Mouse (Mus musculus): ENCODE results near the gene Cpa3. TPM values are rescaled to one million over a fixed set of nuclear protein-coding genes. Genes with fewer than 3 reads are reported as not detected.

The Cpa3 gene
- polyA plus RNA-seq, 1 experiment from 2014 or later = 0.14 TPM

GRCm38 (mm10) chr3:20229027-20229426 is 13.0 kb downstream of the Cpa3 start:
- H3K9me3 ChIP-seq (ENCODE audit: control insufficient read depth, low read length) = no peaks in the 10 kb centered on the region
- H3K9ac ChIP-seq (replicated peaks; ENCODE audit: low read length) = no peak overlapping the region
- DNase-seq = no peak
- no peaks in the 10 kb centered on the region for H3K27me3 ChIP-seq (ENCODE audit: control insufficient read depth, insufficient read depth, low read length)
- no peak overlapping the region for H3K4me2 ChIP-seq (ENCODE audit: low read length)
- no peaks in the 10 kb centered on the region for H3K36me3 ChIP-seq (ENCODE audit: control insufficient read depth, insufficient read depth, low read length)
- no peaks in the 10 kb centered on the region for H3K4me1 ChIP-seq (ENCODE audit: control insufficient read depth, insufficient read depth, low read length)
- ATAC-seq (ENCODE audit: low FRiP score, low TSS enrichment) = no peak
- 89% methylated on average over 1 of the region's 1 CpGs for WGBS
- H3K27ac ChIP-seq (replicated peaks; ENCODE audit: low read depth, low read length) = no peak overlapping the region
- no peak overlapping the region for H3K4me3 ChIP-seq (replicated peaks; ENCODE audit: low read depth, low read length)

DNA sequence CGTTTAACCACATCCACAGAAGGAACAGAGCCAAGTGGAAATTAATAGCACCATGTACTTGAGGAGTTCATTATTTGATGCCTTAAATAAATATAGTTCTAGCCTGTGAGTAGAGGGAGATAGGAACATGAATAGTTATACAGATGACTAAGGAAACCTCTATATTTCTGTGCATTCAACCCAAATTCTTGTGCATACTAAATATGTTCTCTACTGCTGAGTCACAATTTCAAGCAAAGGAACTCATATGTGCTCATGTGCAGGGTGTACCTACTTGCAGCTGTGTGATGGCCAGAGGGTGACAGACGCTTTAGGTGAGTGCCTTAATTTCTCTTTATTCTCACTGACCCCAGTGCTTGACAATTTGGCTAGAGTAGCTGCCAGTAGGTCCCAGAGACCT is 16.6 kb downstream of the Cpa3 start:
- no peaks in the 10 kb centered on the region for H3K9me3 ChIP-seq (ENCODE audit: control insufficient read depth, low read length)
- H3K4me2 ChIP-seq (ENCODE audit: low read length) = no peak overlapping the region
- ATAC-seq (ENCODE audit: low FRiP score, low TSS enrichment) (no peak), DNase-seq (no peak)
- no peaks in the 10 kb centered on the region for H3K36me3 ChIP-seq (ENCODE audit: control insufficient read depth, insufficient read depth, low read length)
- no peaks in the 10 kb centered on the region for H3K4me1 ChIP-seq (ENCODE audit: control insufficient read depth, insufficient read depth, low read length)
- no peak overlapping the region for H3K4me3 ChIP-seq (replicated peaks; ENCODE audit: low read depth, low read length)
- no peak overlapping the region for H3K27ac ChIP-seq (replicated peaks; ENCODE audit: low read depth, low read length)
- H3K9ac ChIP-seq (replicated peaks; ENCODE audit: low read length) = no peak overlapping the region
- no peaks in the 10 kb centered on the region for H3K27me3 ChIP-seq (ENCODE audit: control insufficient read depth, insufficient read depth, low read length)
- WGBS = 89% methylated on average over 2 of the region's 2 CpGs

DNA sequence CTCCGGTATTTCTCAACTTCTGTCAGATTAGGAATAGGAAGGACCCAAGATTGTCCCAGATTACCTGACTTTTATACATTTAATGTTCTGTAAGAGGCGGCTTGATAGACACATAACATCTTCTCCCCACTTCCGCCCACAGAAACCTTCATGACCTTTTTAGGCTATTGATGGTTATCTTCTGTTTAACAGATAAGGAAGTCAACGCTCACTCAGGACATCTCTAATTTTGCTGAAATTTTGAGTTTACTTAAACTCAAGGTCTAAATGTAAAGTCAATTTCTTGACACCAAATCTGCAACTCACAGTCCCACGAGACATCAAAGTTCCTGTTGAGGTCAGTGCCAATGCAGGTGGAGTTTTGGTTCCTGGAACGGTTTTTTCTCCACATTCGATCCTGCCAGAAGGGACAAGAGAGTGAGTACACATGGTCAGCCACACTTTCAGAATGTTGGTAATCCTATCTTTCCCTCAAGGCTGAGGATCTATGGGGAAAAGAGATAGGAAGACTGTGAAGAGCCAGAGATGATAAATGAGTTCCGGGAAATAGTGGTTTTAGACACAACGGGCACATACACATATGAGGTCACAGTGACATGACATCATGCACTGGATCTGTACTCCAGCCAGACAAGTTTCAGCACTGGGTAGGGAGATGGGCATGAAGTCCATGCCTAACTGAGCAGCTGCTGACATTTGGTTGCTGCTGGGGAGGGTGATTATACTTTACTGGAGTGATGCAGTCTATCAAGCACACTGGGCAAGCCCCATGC is 18.9 kb downstream of the Cpa3 start:
- Histone ChIP-seq H3K36me3 (ENCODE audit: control insufficient read depth, insufficient read depth, low read length) (no peaks in the 10 kb centered on the region), H3K4me2 (ENCODE audit: low read length) (no peak overlapping the region), H3K27me3 (ENCODE audit: control insufficient read depth, insufficient read depth, low read length) (no peaks in the 10 kb centered on the region), H3K27ac (replicated peaks; ENCODE audit: low read depth, low read length) (no peak overlapping the region), H3K9me3 (ENCODE audit: control insufficient read depth, low read length) (no peaks in the 10 kb centered on the region), H3K4me3 (replicated peaks; ENCODE audit: low read depth, low read length) (no peak overlapping the region), H3K4me1 (ENCODE audit: control insufficient read depth, insufficient read depth, low read length) (no peaks in the 10 kb centered on the region), H3K9ac (replicated peaks; ENCODE audit: low read length) (no peak overlapping the region)
- WGBS = 92% methylated on average over 9 of the region's 9 CpGs
- no peak for DNase-seq
- no peak for ATAC-seq (ENCODE audit: low FRiP score, low TSS enrichment)

GRCm38 (mm10) chr3:20222136-20222535 is 19.8 kb downstream of the Cpa3 start:
- Histone ChIP-seq H3K4me2 (ENCODE audit: low read length) (no peak overlapping the region), H3K9me3 (ENCODE audit: control insufficient read depth, low read length) (no peaks in the 10 kb centered on the region), H3K27me3 (ENCODE audit: control insufficient read depth, insufficient read depth, low read length) (no peaks in the 10 kb centered on the region), H3K36me3 (ENCODE audit: control insufficient read depth, insufficient read depth, low read length) (no peaks in the 10 kb centered on the region), H3K4me3 (replicated peaks; ENCODE audit: low read depth, low read length) (no peak overlapping the region), H3K4me1 (ENCODE audit: control insufficient read depth, insufficient read depth, low read length) (no peaks in the 10 kb centered on the region), H3K27ac (replicated peaks; ENCODE audit: low read depth, low read length) (no peak overlapping the region), H3K9ac (replicated peaks; ENCODE audit: low read length) (no peak overlapping the region)
- DNase-seq (no peak), ATAC-seq (ENCODE audit: low FRiP score, low TSS enrichment) (no peak)
- WGBS = 84% methylated on average over 3 of the region's 3 CpGs

GRCm38 (mm10) chr3:20198869-20199268 is 43.1 kb downstream of the Cpa3 start:
- DNase-seq = peak; percentile 83
- no peaks in the 10 kb centered on the region for H3K27me3 ChIP-seq (ENCODE audit: control insufficient read depth, insufficient read depth, low read length)
- no peak overlapping the region for H3K9ac ChIP-seq (replicated peaks; ENCODE audit: low read length)
- H3K4me3 ChIP-seq (replicated peaks; ENCODE audit: low read depth, low read length) = no peak overlapping the region
- no peak for ATAC-seq (ENCODE audit: low FRiP score, low TSS enrichment)
- no peaks in the 10 kb centered on the region for H3K36me3 ChIP-seq (ENCODE audit: control insufficient read depth, insufficient read depth, low read length)
- H3K9me3 ChIP-seq (ENCODE audit: control insufficient read depth, low read length) = no peaks in the 10 kb centered on the region
- no peaks in the 10 kb centered on the region for H3K4me1 ChIP-seq (ENCODE audit: control insufficient read depth, insufficient read depth, low read length)
- H3K27ac ChIP-seq (replicated peaks; ENCODE audit: low read depth, low read length) = no peak overlapping the region
- H3K4me2 ChIP-seq (ENCODE audit: low read length) = no peak overlapping the region
- 29% methylated on average over 6 of the region's 6 CpGs for WGBS

GRCm38 (mm10) chr3:20197878-20198277 is 44.1 kb downstream of the Cpa3 start:
- no peak overlapping the region for H3K9ac ChIP-seq (replicated peaks; ENCODE audit: low read length)
- ATAC-seq (ENCODE audit: low FRiP score, low TSS enrichment) (no peak), DNase-seq (no peak)
- H3K4me2 ChIP-seq (ENCODE audit: low read length) = no peak overlapping the region
- H3K27me3 ChIP-seq (ENCODE audit: control insufficient read depth, insufficient read depth, low read length) = no peaks in the 10 kb centered on the region
- H3K4me1 ChIP-seq (ENCODE audit: control insufficient read depth, insufficient read depth, low read length) = no peaks in the 10 kb centered on the region
- H3K4me3 ChIP-seq (replicated peaks; ENCODE audit: low read depth, low read length) = no peak overlapping the region
- H3K9me3 ChIP-seq (ENCODE audit: control insufficient read depth, low read length) = no peaks in the 10 kb centered on the region
- WGBS = 91% methylated on average over 10 of the region's 10 CpGs
- H3K27ac ChIP-seq (replicated peaks; ENCODE audit: low read depth, low read length) = no peak overlapping the region
- H3K36me3 ChIP-seq (ENCODE audit: control insufficient read depth, insufficient read depth, low read length) = no peaks in the 10 kb centered on the region

DNA sequence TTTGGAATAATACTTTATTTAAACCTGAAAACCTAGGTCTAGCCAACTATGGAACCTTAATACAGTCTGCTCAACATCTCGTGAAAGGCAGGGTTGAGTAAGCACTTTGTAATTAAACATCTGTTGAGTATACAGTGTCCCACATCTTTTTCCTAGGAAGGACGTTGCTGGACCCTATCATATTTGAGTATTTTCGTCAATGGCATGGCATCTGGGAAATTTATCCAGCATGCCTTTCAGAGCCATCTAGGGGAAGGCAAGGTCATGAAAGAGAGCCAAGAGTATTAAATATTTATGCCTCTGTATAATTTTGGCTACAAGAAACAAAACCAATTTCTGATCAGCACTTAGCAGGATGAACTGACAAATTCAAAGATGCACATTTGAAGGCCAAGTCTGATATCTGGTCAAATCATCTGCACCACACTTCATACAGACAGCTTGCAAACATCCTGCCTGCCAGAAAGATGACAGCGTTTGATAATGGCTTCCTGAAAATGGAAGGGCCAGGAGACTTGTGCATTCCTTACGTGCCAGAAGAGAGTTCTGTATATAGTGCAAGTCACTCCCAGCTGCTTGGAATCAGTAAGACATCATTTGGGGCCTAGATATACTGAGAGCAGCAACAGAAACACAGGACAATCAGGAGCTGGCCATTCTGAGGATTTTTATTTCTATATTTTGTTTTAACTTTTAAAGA is 52.9 kb downstream of the Cpa3 start:
- no peak overlapping the region for H3K4me2 ChIP-seq (ENCODE audit: low read length)
- H3K4me1 ChIP-seq (ENCODE audit: control insufficient read depth, insufficient read depth, low read length) = no peaks in the 10 kb centered on the region
- H3K36me3 ChIP-seq (ENCODE audit: control insufficient read depth, insufficient read depth, low read length) = no peaks in the 10 kb centered on the region
- H3K9me3 ChIP-seq (ENCODE audit: control insufficient read depth, low read length) = no peaks in the 10 kb centered on the region
- ATAC-seq (ENCODE audit: low FRiP score, low TSS enrichment) (no peak), DNase-seq (no peak)
- H3K27ac ChIP-seq (replicated peaks; ENCODE audit: low read depth, low read length) = no peak overlapping the region
- no peaks in the 10 kb centered on the region for H3K27me3 ChIP-seq (ENCODE audit: control insufficient read depth, insufficient read depth, low read length)
- H3K4me3 ChIP-seq (replicated peaks; ENCODE audit: low read depth, low read length) = no peak overlapping the region
- H3K9ac ChIP-seq (replicated peaks; ENCODE audit: low read length) = no peak overlapping the region
- 82% methylated on average over 5 of the region's 5 CpGs for WGBS

- WGBS = 89% methylated on average over 6 of the region's 6 CpGs
- no peak for DNase-seq
- Histone ChIP-seq H3K9ac (replicated peaks; ENCODE audit: low read length) (no peak overlapping the region), H3K27ac (replicated peaks; ENCODE audit: low read depth, low read length) (no peak overlapping the region), H3K4me3 (replicated peaks; ENCODE audit: low read depth, low read length) (no peak overlapping the region), H3K27me3 (ENCODE audit: control insufficient read depth, insufficient read depth, low read length) (no peaks in the 10 kb centered on the region), H3K4me1 (ENCODE audit: control insufficient read depth, insufficient read depth, low read length) (no peaks in the 10 kb centered on the region), H3K36me3 (ENCODE audit: control insufficient read depth, insufficient read depth, low read length) (no peaks in the 10 kb centered on the region), H3K4me2 (ENCODE audit: low read length) (no peak overlapping the region), H3K9me3 (ENCODE audit: control insufficient read depth, low read length) (no peaks in the 10 kb centered on the region)
- no peak; the same call in 1 of the 2 replicates for ATAC-seq (ENCODE audit: low FRiP score, low TSS enrichment)
These were observed 69.6 kb downstream of the Cpa3 start for GRCm38 (mm10) chr3:20172394-20172793.

GRCm38 (mm10) chr3:20167487-20167886 is 74.5 kb downstream of the Cpa3 start:
- no peaks in the 10 kb centered on the region for H3K27me3 ChIP-seq (ENCODE audit: control insufficient read depth, insufficient read depth, low read length)
- no peak overlapping the region for H3K27ac ChIP-seq (replicated peaks; ENCODE audit: low read depth, low read length)
- H3K4me3 ChIP-seq (replicated peaks; ENCODE audit: low read depth, low read length) = no peak overlapping the region
- no peaks in the 10 kb centered on the region for H3K4me1 ChIP-seq (ENCODE audit: control insufficient read depth, insufficient read depth, low read length)
- WGBS = 90% methylated on average over 1 of the region's 1 CpGs
- no peak overlapping the region for H3K9ac ChIP-seq (replicated peaks; ENCODE audit: low read length)
- no peaks in the 10 kb centered on the region for H3K9me3 ChIP-seq (ENCODE audit: control insufficient read depth, low read length)
- H3K36me3 ChIP-seq (ENCODE audit: control insufficient read depth, insufficient read depth, low read length) = no peaks in the 10 kb centered on the region
- no peak for DNase-seq
- no peak overlapping the region for H3K4me2 ChIP-seq (ENCODE audit: low read length)
- no peak for ATAC-seq (ENCODE audit: low FRiP score, low TSS enrichment)
